Mouse (Mus musculus): ENCODE results near the gene Tenm2.

The Tenm2 gene

DNA sequence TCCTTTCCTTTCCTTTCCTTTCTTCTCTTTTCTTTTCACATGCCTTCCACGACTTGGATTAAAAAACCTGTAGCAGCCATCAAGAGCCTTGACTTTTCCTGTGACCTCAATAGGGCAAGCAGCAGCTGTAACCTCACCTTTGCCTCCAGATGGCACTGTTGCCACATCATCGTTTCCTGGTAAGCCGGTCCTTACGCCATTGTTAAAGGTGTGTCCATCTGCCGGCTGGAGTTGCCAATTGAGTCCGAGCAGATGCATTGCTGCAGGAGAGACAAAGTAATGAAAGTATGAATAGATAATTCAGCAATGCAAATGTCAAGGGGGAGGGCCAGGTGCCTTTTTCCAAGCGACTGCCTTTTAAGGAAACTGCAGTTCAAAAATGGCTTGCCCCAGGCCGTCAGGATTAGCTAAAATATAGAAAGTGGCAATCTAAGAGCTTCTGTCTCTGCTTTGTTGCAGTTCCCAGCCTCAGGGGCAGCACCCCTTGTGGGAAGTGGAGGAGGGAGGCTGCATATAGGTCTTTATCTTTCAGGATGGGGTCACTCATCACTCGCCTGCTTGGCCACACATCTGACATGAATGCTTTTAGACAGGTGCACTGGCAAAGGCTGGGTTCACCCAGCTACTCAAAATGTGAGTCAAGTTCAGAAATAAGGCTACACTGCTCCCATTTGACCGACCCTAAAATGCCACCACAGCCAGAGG lies 1014.3 kb downstream of the Tenm2 start:
- in situ Hi-C loops (cut with MboI, MseI) = no loop called here

DNA sequence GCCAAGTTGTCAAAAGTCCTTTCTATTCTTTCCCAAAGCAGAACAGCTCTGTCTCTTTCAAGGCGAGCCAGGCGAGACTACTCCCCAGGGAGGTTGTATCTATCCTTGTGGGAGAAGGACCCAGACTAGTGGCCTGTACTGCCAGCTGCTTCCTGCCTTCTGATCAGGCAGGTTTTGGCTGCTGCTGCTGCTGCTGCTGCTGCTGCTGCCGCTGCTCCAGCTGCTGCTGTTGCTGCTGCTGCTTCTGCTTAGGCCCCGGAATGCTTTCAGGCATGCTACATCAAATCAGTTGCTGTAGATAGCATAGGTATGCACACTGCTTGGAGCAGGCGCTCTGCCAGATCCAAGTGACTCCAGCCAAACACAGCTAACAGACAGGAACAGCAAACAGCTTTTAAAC lies 1015.1 kb downstream of the Tenm2 start:
- in situ Hi-C loops (cut with MboI, MseI) = no loop called here

DNA sequence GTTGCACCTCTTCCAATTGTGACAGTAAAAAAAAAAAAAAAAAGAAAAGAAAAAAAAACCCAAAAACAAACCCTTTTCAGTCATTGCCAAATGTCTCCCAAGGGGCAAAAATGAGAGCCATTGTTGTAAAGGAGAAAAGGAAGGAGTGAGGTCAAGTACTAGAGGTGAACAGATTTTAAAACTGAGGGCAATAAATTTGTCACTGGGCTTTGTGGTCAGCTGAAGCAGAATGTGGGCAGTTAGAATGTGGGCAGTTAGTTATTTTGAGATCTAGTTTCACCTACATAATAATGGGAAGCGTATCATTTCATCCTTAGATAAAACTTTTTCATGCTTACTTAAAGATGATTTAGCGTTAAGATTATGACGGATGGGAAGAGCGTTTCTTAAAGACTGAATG lies 1016.2 kb downstream of the Tenm2 start:
- in situ Hi-C loops (cut with MboI, MseI) = no loop called here

DNA sequence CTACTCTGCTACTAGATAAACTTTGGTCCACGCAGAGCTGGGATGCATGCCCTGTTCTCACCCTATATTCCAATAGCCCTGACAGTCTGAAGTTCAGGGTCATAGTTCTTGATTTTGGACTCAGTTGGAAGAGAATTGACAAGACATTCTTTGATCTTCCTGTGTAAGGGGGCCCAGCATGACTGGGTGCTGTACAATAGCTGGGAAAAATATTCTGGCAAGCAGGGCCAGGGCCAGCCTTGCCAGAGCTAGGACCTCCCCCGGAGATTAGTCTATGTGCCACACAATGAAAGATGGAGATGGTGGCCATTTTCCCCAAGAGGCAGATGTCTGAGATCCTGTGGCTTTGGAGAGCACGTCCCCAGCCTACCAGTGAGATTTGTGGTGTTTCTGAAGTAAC lies 1021.2 kb downstream of the Tenm2 start:
- in situ Hi-C loops (cut with MboI, MseI) = no loop called here

DNA sequence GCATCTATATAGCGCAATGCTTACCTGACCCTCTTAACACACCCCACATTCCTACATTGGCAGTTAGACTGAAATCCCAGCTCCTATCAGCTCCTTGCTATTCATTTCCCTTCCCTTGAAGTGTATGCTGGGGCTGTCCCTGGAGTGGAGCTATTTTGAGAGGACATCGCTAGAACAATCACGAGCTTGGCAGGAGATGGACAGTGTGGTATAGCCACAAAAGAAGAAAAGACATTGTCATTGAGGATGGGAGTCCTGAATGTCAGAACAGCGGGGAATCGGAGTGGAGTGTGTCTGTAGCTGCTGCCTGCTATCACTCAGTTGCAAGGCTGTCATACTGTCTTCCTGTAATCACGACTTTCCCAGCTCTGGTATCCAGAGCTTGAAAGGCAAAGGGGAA lies 1031.4 kb downstream of the Tenm2 start:
- in situ Hi-C loops (cut with MboI, MseI) = no loop called here

DNA sequence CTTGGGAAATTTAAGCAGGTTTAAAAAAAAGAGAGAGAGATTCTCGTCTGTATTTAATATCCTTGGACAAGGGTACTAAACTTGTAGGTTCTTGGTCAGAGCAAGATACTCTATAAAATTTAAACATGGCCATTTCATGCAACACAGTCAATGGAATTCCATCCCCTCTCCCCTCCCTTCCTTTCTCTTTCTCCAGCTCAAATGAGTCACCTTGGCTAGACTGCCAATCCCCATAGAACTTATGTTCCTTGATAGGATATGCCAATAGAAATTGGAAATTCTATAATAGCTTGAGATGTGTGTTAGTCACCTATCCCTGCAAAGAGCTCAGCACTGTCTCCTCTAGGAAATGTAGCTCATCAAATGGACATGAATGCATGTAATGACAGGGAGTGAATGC lies 1031.9 kb downstream of the Tenm2 start:
- in situ Hi-C loops (cut with MboI, MseI) = no loop called here

DNA sequence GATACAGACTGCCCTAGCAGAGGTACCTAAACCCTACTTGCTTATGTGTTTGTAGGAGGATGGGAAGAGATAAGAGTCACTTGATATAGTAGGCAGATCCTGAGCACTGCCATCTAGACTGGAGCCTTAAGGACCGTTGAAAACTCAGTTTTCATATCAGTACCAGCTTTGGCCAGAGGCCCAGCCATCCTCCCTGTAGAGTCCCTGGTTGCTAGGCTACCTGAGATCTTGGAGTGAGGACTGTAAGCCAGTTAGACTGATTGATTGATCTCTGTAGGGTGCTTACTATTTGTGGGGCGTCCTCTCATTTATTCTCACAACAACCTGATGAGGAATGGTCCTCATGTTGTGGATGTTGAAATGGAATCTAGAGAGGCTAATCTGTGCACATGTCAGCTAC lies 1041.4 kb downstream of the Tenm2 start:
- in situ Hi-C loops (cut with MboI, MseI) = no loop called here

DNA sequence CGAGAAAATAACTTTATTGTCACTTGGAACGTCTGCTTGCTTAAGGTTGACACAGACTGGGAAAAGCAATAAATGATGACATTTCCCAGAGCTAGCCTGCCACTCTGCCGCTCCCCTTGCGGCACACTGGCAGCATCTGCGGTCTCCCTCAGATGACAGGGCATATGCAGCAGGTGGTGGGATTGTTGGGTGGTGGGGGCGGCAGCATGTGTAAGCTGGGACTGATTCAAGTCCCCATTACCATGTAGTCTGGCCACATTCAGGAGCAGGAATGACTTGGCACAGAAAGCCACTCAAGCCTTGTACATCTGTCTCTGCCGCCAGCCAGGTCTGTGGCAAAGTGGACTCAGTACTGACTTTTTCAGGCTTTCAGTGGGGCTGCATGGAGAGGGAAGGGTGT lies 1059.7 kb downstream of the Tenm2 start:
- in situ Hi-C loops (cut with MboI, MseI) = no loop called here

DNA sequence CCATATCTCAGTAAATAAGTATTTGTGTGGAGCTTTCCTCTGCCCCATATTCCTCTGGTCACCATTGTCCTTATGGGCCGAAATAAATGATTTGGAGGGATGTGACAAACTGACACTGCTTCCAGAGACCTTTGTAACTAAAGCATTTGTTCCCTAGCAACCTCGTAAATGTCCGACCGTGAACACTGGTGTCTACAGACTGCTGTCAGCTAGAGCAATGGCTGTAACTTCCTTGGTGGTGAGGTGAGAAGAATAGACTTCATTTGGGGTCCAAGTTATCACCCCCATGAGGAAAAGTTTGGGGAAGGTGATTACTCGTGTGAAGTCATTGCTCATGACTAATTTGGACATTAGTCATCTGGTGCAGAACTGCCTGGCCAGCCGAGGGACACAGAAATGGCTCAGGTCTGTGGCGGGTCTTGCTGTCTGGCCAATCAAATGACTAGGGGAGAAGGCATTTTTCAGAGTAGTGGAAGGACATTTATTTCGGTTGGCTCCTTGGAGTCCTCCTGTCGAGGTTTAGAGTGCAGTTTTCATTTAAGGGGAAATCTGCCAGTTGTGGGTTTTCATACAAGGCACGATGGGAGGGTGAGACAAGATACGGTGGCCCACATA lies 1062.6 kb downstream of the Tenm2 start:
- in situ Hi-C loops (cut with MboI, MseI) = loop anchor here in 1 of 2 experiments (25.0 kb wide), 1 partner anchor 1514 kb away; no protein-coding TSS in a partner anchor

DNA sequence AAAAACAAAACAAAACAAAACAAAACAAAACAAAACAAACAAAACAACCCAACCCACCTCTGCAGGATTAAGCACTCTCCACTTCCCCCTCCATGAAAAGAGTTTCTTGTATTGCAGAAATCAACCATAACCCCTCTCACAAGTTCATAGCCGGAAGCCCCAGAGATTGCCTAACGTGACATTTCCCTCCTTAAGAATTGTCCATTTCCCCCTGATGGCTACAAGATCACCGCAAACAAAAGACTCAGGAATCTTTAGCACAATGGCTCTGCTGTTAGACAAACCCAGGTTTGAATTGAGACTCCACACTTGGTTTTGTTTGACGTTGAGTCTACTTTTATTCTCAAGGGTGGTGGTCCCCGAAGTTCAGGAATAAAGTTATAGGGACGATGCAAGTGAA lies 1063.2 kb downstream of the Tenm2 start:
- in situ Hi-C loops (cut with MboI, MseI) = loop anchor here in 1 of 2 experiments (25.0 kb wide), 1 partner anchor 1515 kb away; no protein-coding TSS in a partner anchor

DNA sequence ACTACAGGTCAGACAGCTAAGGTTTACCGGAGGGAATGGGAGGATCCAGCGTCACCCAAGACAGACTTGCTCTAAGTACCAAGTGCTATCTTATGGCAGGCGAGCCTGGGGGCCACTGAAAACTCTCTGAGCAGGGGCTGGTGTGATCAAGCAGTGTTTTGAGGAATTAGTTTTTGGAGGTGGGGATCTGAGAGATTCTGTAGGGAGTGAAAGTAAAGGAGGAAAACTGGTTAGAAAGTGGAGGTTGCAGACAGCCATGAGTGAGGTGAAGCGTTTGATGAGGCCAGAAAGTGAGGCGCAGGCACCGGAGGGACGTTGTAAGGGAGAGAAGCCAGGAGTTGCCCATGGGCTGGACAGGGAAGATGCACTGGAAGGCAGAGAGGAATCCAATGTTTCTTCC lies 1063.8 kb downstream of the Tenm2 start:
- in situ Hi-C loops (cut with MboI, MseI) = loop anchor here in 1 of 2 experiments (25.0 kb wide), 1 partner anchor 1515 kb away; no protein-coding TSS in a partner anchor

DNA sequence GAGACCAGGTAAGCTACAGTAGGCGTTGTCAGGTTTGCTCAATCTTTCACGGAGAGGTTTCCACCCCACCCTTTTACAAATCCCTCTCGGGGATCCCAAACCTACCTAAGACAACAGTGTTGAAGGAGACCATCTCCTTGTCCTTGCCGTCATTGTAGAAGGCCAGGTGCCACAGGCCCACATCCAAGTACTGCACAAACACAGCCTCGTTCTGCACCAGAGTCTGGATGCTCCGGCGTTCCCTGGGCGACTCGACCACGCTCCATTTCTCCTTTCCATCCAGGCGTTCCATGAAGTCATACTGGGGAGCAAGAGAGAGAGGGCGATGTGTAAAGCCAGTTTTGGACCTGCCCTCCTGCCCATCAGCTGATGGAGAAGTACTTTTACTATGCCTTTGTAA lies 1064.5 kb downstream of the Tenm2 start:
- in situ Hi-C loops (cut with MboI, MseI) = loop anchor here in 1 of 2 experiments (25.0 kb wide), 1 partner anchor 1516 kb away; no protein-coding TSS in a partner anchor

DNA sequence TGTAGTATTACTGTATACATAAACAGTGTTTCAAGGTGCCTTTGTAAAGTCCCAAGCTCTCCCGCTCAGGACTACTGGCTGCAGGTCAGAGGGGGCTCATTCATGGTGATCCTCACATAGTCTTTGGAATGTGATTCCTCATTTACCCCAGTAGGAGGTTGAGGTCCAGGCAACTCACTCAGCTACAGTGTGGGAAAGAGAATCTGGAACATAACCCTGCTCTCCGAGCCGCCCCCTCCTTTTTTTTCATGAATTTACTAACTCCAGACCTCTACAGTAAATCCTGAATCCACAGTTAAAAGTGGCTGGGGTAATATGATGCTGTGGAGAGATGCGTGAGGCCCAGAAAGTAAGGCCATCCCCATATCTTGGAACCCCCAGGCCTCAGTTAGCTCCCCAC lies 1066.0 kb downstream of the Tenm2 start:
- in situ Hi-C loops (cut with MboI, MseI) = loop anchor here in 1 of 2 experiments (25.0 kb wide), 1 partner anchor 1518 kb away; no protein-coding TSS in a partner anchor

DNA sequence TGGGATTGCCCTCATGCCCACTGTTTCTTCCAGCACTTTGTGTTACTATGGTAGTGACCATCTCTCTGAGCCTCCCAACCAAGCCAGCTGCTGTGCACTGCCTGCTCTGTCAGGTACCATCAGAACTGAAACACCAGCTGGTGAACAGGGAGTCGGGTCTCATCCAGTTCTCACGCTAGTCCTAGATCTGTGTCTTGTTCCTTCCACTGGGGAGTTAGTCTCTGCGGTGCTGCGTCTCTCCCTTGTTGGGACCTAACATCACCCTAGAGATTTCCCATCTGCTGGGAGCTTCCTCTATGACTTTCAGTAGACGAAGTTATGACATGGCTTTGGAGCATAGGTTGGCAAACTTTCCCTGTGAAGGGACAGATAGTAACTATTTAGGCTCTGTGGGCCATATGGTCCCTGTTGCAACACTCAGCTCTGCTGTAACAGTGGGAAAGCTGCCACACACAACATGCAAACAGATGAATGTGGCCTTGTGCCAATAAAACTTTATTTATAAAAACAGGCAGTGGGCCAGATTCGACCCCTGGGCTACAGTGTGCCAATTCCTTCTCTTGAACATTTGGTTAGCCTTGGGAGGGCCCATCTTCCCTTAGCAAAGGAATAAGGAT lies 1066.7 kb downstream of the Tenm2 start:
- in situ Hi-C loops (cut with MboI, MseI) = loop anchor here in 1 of 2 experiments (25.0 kb wide), 1 partner anchor 1518 kb away; no protein-coding TSS in a partner anchor

DNA sequence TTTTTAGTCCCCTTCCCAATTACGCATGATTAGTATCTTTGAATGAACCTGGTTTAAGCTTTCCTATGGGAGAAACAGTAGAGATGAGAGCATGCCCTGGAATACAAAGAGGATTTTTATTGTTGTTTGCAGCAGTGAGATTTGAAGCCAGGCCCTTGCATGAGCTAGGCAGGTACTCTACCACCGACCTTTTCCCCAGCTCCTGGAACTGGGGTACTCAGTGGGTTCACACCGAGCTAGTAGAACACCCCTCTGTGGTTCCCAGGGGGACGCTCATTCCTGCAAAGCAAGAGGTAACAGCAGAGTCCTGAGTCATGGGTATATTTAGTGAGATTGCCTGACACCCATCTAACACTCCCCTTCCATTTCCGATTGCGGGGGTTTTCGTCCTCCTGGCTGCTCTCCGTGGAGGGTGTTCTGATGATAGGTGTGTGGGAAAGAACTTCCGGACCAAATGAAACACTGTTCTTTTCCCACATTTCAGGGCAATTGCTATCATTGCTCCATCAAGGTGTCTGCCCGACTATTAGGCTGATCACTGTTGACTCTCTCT lies 1067.9 kb downstream of the Tenm2 start:
- in situ Hi-C loops (cut with MboI, MseI) = loop anchor here in 1 of 2 experiments (25.0 kb wide), 1 partner anchor 1519 kb away; no protein-coding TSS in a partner anchor

DNA sequence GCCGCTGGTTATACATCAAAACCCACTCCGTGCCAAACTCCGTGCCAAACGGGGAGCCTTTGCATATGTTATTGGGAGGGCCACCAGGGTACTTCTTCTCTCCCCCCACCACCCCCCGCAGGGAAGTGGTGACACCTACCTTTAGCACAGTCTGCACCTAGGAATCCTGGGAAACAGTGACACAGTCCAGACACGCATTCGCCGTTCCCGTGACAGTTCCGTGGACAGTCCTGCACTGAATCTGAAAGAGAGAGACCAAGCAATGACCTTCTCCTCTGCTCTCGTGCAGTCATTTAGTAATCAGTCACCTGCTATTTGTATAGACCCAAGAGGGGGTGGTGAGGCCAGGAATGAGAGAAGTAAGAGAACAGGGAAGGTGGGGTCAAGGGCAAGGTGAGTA lies 1072.2 kb downstream of the Tenm2 start:
- in situ Hi-C loops (cut with MboI, MseI) = loop anchor here in 1 of 2 experiments (25.0 kb wide), 1 partner anchor 1524 kb away; no protein-coding TSS in a partner anchor

DNA sequence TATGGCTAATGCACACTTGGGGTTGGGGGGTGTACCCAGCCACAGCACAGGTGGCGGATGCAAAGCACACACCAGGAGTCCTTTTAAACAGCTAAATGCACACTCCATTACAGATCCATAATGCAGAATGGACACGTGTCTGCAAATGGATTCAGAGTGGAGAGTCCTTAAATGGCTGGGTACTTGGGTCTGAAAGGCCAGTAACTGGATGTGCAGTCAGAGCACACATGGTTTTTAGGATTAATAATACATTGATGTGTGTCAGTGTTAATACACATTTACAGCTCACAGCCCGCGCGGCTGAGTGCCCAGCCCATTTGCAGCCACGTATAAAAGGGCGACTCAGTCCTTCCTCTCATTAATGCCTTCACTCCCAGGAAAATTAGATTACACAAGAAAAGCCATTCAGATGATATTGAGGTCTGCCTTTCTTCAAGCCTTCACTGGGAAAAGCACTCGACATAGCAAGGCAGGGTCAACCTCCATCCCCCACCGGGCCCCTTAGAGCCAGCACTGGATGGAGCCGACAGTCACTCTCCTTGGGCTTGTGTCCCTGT lies 1073.9 kb downstream of the Tenm2 start:
- in situ Hi-C loops (cut with MboI, MseI) = loop anchor here in 1 of 2 experiments (25.0 kb wide), 1 partner anchor 1525 kb away; no protein-coding TSS in a partner anchor

DNA sequence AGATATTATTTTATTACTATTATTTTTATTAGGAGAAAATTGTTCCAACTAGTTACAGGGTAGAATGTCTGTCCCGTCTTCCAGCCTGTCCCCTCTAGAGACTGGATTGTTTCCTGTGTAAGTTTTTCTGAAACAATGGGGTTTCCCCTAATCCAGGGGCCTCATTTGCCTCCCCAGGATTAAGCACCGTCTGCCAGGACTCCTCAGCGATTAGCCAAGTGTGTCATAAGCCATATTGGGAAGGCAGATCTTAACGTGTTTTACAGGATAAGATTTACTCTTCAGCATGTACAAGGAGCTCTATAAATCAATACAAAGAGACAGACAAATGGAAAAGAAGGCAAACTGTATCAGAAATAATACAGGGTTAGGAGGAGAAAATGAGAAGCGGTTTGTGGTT lies 1082.3 kb downstream of the Tenm2 start:
- in situ Hi-C loops (cut with MboI, MseI) = loop anchor here in 1 of 2 experiments (25.0 kb wide), 1 partner anchor 1534 kb away; no protein-coding TSS in a partner anchor

DNA sequence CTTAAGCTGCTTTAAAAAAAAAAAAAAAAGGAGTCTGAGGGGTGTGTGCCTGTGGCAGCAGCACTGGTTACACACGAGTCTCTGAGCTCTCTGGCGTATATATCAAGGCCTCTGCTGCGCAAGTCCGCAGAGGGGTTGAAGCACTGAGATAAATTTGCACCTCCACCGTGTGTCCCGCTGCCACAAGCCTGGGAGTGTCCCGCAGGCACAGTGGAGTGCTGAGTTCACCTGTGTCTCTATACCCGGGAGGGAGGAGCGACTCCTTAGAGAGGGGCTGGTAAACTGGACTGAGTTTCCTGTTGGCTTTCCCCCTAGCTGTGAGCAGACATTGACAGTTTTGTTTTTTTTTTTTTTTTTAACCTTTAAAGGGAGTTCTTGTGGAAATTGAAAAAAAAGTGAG lies 1082.8 kb downstream of the Tenm2 start:
- in situ Hi-C loops (cut with MboI, MseI) = loop anchor here in 1 of 2 experiments (25.0 kb wide), 1 partner anchor 1534 kb away; no protein-coding TSS in a partner anchor

DNA sequence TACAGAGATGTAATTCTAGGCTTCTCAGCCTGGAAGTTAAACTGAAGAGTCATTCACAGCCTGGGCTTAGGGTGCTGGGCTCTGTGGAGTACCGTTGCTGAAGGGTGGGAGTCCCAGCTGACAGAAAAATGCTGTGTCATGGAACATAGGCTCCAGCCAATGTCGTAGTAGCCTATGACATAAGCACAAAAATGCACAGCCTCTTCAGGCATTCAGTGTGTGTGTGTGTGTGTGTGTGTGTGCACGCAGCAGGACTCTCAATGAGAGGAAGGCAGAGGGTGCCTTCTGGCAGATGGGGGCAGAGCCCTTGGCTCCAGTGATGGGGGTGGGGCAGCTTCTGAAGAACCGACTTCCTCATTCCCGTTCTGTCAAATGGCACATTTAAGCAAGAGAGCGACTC lies 1083.5 kb downstream of the Tenm2 start:
- in situ Hi-C loops (cut with MboI, MseI) = loop anchor here in 1 of 2 experiments (25.0 kb wide), 1 partner anchor 1535 kb away; no protein-coding TSS in a partner anchor

DNA sequence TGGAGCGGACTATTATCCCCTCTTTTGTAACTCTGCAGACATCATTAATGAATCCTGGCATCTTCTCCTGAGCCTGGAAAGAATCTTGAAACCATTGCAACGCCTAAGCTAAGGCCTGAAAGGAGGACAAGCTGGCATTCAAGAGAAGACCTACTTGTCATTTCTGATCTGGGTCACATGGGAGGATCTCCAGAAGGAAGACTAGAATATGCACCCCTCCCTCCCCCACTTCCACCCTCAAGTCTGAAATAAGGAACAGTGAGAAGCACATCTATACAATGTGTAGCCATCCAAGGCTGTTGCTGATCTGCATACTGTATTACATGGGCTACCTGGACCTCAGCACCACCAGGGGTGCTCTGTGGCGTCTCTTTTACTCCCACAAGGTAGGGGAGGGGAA lies 1086.7 kb downstream of the Tenm2 start:
- in situ Hi-C loops (cut with MboI, MseI) = no loop called here

All from T-helper 17 cell (primary cell).